Mouse (Mus musculus): ENCODE measurements around the gene Gm4787.
"Not testable (repeated sequence)": the region's sequence is repeated elsewhere in the genome, so short reads cannot be mapped to it uniquely, and the experiment has no call there.

The Gm4787 gene

GRCm38 (mm10) chr12:81379364-81379763 lies at the start of gene Gm4787:
Gene Gm4787, minus strand, starts transcription at chr12:81379464.
- DNase-seq: not testable (repeated sequence)

GRCm38 (mm10) chr12:81421846-81422245 lies 42.6 kb upstream of the Gm4787 start, which contains the start of gene Adam4:
Gene Adam4, minus strand, starts transcription at chr12:81421946.
- DNase-seq: no peak

GRCm38 (mm10) chr12:81413211-81413610 lies 33.9 kb upstream of the Gm4787 start:
- no peak for DNase-seq

- no peak for DNase-seq
Observed at GRCm38 (mm10) chr12:81408966-81409365, 29.7 kb upstream of the Gm4787 start.

DNA sequence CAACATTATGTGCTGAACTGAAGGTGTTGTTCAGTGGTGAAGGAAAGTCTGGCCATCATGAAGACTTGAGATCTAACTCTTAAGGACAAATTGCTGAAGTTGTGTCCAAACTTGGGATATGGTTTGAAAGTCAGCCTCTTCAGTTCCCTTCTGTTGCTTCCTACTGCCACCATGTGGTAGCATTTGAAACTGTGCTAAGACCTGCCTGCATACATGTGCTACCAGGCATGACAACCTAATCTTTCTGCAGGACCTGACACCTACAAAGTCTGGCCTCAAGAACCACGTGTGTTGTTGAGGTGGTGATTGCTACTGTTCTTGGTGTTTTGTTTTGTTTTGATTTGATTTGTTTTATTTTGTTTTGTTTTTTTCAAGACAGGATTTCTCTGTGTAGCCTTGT lies 22.9 kb upstream of the Gm4787 start:
- peak; percentile 47 for DNase-seq

- DNase-seq: no peak
Observed at GRCm38 (mm10) chr12:81333841-81334240, 45.4 kb downstream of the Gm4787 start.

GRCm38 (mm10) chr12:81332875-81333421 lies 46.3 kb downstream of the Gm4787 start, which contains the start of gene Slc8a3:
Gene Slc8a3, minus strand, starts transcription at chr12:81333180.
- peak; percentile 63 for DNase-seq

GRCm38 (mm10) chr12:81331937-81332874 lies 47.1 kb downstream of the Gm4787 start:
- peak; percentile 61 for DNase-seq

DNA sequence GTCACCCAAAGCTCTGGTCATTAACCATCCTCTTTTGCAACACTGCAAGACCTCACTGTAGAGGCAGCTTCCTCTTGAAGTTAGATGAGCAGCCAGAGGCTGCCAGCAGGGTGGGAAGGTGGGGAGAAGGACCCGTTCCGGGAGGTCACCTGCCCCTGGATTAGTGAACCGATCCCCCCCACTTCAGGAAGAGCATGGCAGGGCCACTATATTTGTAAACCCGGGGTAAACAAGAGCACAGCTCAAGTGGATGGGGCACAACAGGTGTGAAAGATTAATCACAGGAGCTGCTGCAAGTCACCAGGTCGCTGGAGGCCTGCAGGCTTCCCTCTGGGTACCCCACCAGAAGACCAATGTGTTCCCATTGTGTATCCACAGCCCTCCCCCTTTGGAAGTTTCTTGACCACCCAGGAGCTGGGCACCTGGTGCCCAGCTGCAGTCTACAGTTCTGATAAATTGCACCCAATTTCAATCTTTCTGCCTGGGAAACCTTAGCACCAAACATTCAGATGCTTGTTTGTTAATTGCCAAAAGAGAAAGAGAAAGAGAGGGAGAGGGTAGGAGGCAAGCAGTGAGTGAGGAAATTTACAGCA lies 48.1 kb downstream of the Gm4787 start:
- DNase-seq: no peak
